Mouse (Mus musculus): ENCODE measurements around the gene Flrt2. TPM values are rescaled to one million over a fixed set of nuclear protein-coding genes. Genes with fewer than 3 reads are reported as not detected.
"Not testable (repeated sequence)": the region's sequence is repeated elsewhere in the genome, so short reads cannot be mapped to it uniquely, and the experiment has no call there.

Flrt2 gene
- 35.9 and 38.3 TPM in 2 replicates for polyA plus RNA-seq (2015; fragmentation: Nextera tagmentation; extraction: Ambion mirVana)

GRCm38 (mm10) chr12:95691961-95692767, at the start of gene Flrt2:
Gene Flrt2, plus strand, starts transcription at chr12:95692226.
- H3K27me3 ChIP-seq = peaks cover 7% of the 10 kb centered on the region
- peak within 1 kb of the TSS; percentile 91 for H3K4me2 ChIP-seq
- peaks cover 25% of the 10 kb centered on the region for H3K4me1 ChIP-seq
- H3K9ac ChIP-seq = peak within 1 kb of the TSS; percentile 75
- H3K36me3 ChIP-seq = no peaks in the 10 kb centered on the region
- WGBS = under 1% methylated on average over 32 of the region's 32 CpGs
- ATAC-seq (ENCODE audit: insufficient number of reproducible peaks, insufficient read depth, low FRiP score, low TSS enrichment, low read depth) = no peak
- peak within 1 kb of the TSS; percentile 97 for H3K27ac ChIP-seq
- H3K9me3 ChIP-seq = no peaks in the 10 kb centered on the region
- H3K4me3 ChIP-seq = peak within 1 kb of the TSS; percentile 79

DNA sequence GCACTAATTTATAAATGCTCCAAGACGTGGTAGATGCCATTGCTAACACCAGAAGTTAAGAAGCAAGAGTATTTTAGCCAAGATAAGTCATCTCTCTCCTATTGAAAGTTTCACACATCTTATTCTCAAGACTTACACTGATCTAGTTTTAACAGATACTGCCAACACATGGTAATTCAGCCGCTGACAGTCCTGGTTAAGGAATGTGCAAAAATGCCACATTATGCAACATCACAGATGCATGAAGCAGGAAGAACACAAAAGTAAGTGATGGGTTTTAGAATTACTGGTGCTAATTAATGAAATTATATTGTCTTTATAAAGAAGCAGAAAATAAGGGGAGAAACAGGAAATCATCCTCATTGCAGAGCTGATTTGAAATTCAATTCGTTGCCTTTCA, 49.8 kb upstream of the Flrt2 start:
- Histone ChIP-seq H3K4me1 (no peaks in the 10 kb centered on the region), H3K36me3 (no peaks in the 10 kb centered on the region), H3K9me3 (no peaks in the 10 kb centered on the region), H3K27me3 (no peaks in the 10 kb centered on the region), H3K4me2 (no peak overlapping the region), H3K4me3 (no peak overlapping the region), H3K27ac (no peak overlapping the region), H3K9ac (no peak overlapping the region)
- ATAC-seq (ENCODE audit: insufficient number of reproducible peaks, insufficient read depth, low FRiP score, low TSS enrichment, low read depth) = no peak
- WGBS = 55% methylated on average over 3 of the region's 3 CpGs

DNA sequence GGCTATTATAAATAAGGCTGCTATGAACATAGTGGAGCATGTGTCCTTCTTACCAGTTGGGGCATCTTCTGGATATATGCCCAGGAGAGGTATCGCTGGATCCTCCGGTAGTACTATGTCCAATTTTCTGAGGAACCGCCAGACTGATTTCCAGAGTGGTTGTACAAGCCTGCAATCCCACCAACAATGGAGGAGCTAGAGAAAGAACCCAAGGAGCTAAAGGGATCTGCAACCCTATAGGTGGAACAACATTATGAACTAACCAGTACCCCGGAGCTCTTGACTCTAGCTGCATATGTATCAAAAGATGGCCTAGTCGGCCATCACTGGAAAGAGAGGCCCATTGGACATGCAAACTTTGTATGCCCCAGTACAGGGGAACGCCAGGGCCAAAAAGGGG, 44.8 kb upstream of the Flrt2 start:
- 87% methylated on average over 4 of the region's 6 CpGs for WGBS
- H3K4me1 ChIP-seq = not testable (repeated sequence)

GRCm38 (mm10) chr12:95652172-95653156, 39.6 kb upstream of the Flrt2 start:
- no peak for ATAC-seq (ENCODE audit: insufficient number of reproducible peaks, insufficient read depth, low FRiP score, low TSS enrichment, low read depth)
- Histone ChIP-seq H3K36me3 (no peaks in the 10 kb centered on the region), H3K27me3 (no peaks in the 10 kb centered on the region), H3K4me2 (no peak overlapping the region), H3K27ac (no peak overlapping the region), H3K9ac (no peak overlapping the region), H3K9me3 (no peaks in the 10 kb centered on the region), H3K4me1 (no peaks in the 10 kb centered on the region), H3K4me3 (no peak overlapping the region)
- WGBS = 88% methylated on average over 4 of the region's 4 CpGs

More for the DNA sequence above, 44.8 kb upstream of the Flrt2 start:
- not testable (repeated sequence) for ATAC-seq (ENCODE audit: insufficient number of reproducible peaks, insufficient read depth, low FRiP score, low TSS enrichment, low read depth); H3K9ac ChIP-seq; H3K36me3 ChIP-seq; H3K27me3 ChIP-seq; H3K9me3 ChIP-seq; H3K4me3 ChIP-seq; H3K4me2 ChIP-seq; H3K27ac ChIP-seq

DNA sequence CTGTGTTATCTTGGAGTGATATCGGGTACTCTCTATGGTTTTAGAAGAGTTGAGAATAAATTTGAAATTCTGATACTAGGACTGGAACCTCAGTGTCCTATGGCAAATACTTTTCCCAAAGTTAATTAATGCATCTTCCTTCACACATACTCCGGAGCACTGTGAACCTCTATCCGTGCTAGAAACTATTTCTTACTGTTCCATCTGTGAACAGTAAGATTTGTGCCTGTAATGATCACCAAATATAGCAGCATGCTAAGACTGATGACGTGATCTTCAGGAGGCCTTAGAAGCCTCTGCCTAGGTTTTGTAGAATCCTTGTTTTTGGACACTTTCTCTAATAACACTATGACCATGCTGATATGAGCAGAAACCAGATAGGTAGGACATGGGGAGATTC, 35.4 kb upstream of the Flrt2 start:
- Histone ChIP-seq H3K27me3 (no peaks in the 10 kb centered on the region), H3K9ac (no peak overlapping the region), H3K4me2 (no peak overlapping the region), H3K4me3 (no peak overlapping the region), H3K4me1 (no peaks in the 10 kb centered on the region), H3K36me3 (no peaks in the 10 kb centered on the region), H3K27ac (no peak overlapping the region), H3K9me3 (no peaks in the 10 kb centered on the region)
- ATAC-seq (ENCODE audit: insufficient number of reproducible peaks, insufficient read depth, low FRiP score, low TSS enrichment, low read depth) = no peak
- WGBS = 89% methylated on average over 4 of the region's 4 CpGs

- H3K36me3 ChIP-seq = no peaks in the 10 kb centered on the region
- no peak overlapping the region for H3K4me2 ChIP-seq
- no peak overlapping the region for H3K27ac ChIP-seq
- H3K27me3 ChIP-seq = no peaks in the 10 kb centered on the region
- no peak for ATAC-seq (ENCODE audit: insufficient number of reproducible peaks, insufficient read depth, low FRiP score, low TSS enrichment, low read depth)
- H3K9me3 ChIP-seq = no peaks in the 10 kb centered on the region
- no peak overlapping the region for H3K4me3 ChIP-seq
- no peaks in the 10 kb centered on the region for H3K4me1 ChIP-seq
- WGBS = 76% methylated on average over 5 of the region's 5 CpGs
- no peak overlapping the region for H3K9ac ChIP-seq
Observed at GRCm38 (mm10) chr12:95667296-95667695, 24.7 kb upstream of the Flrt2 start.

DNA sequence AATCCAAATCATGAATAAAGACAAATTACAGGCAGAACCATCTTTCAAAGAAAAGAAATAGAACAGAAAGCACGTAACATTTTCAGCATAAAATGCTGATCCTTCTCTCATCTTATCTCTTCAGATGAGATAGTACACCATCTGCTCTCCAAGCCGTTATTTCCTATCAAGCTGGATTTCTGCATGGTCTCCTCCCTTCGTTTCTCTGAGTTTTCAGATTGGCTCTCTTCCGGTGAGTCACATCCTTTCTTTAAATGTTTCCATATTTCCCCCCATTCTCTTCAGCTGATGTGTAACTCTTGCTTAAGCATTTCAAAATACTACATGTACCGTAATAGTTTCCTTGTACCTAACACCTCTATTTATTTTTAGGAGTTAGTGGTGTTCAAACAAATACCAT, 16.3 kb upstream of the Flrt2 start:
- H3K36me3 ChIP-seq = no peaks in the 10 kb centered on the region
- no peak for ATAC-seq (ENCODE audit: insufficient number of reproducible peaks, insufficient read depth, low FRiP score, low TSS enrichment, low read depth)
- no peak overlapping the region for H3K27ac ChIP-seq
- no peak overlapping the region for H3K9ac ChIP-seq
- WGBS = 67% methylated on average over 5 of the region's 5 CpGs
- H3K4me1 ChIP-seq = no peaks in the 10 kb centered on the region
- no peaks in the 10 kb centered on the region for H3K9me3 ChIP-seq
- no peak overlapping the region for H3K4me2 ChIP-seq
- H3K4me3 ChIP-seq = no peak overlapping the region
- no peaks in the 10 kb centered on the region for H3K27me3 ChIP-seq

DNA sequence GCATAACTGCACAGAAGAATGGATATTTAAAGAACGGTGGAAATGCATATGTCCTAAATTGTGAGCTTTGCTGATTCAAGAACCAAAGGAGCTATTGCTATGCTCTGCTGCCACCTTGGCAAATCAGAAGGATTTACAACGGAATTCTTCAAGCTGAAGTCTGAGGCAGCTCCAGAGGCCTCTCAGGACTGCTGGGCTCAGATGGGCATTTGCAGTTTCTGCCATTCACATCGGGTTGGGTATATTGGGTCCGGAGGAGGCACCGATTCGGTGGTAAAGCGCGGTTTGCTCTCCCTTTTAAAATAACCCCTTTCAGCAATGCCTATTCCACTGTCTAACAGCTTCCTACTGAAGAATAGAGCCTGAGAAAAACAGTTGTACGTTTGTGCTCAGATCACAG, 1.2 kb upstream of the Flrt2 start:
- Histone ChIP-seq H3K9me3 (no peaks in the 10 kb centered on the region), H3K4me3 (peak overlapping the region; percentile 9; the same call in 1 of the 2 replicates), H3K4me1 (peaks cover 25% of the 10 kb centered on the region), H3K27ac (no peak overlapping the region), H3K36me3 (no peaks in the 10 kb centered on the region), H3K4me2 (peak overlapping the region; percentile 91), H3K9ac (no peak overlapping the region), H3K27me3 (peaks cover 7% of the 10 kb centered on the region)
- WGBS = 4% methylated on average over 9 of the region's 9 CpGs
- no peak for ATAC-seq (ENCODE audit: insufficient number of reproducible peaks, insufficient read depth, low FRiP score, low TSS enrichment, low read depth)

GRCm38 (mm10) chr12:95692948-95693650, 1.1 kb downstream of the Flrt2 start:
- no peak for ATAC-seq (ENCODE audit: insufficient number of reproducible peaks, insufficient read depth, low FRiP score, low TSS enrichment, low read depth)
- 4% methylated on average over 13 of the region's 13 CpGs for WGBS

DNA sequence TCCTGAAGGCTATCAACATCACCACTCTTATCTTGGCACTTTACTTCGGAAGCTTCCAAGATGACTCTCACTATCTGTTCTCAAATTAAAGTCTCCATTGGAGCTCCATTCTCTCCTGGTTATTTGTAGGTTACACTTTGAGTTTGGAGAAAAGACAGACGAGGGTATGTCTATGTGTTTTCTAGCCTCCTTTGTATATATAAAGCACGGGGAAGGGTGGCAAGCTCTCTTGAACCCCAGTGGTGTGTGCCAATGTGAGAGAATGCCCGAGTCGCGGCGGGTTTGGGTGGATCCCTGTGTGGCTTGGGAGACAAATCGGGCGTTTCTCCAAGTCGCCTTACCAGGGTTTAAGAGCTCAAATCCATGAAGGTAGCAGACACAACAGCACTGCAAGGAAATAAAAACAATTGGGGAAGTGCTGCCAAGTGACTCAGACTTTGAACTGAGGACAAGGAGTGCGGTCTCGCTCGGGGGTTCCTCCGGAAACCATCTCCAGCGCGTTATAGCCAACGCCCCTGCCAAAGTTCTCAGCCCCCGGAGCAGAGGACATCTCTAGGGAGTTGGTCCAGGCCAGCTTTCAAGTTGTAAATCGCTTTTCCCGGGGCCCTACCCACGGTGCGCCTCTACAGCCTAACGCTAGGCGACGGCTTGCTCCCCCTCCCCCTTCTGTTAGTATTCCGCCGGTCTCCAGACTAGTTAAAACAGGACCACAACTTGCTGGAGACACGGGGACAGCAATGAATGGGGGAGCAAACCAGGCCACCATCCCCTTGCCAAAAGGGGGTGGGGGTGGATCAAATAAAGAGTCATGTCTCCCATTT, 1.8 kb downstream of the Flrt2 start:
- Histone ChIP-seq H3K4me1 (peaks cover 32% of the 10 kb centered on the region), H3K9me3 (no peaks in the 10 kb centered on the region), H3K4me2 (peak overlapping the region; percentile 91), H3K27ac (peak overlapping the region; percentile 97), H3K27me3 (peaks cover 7% of the 10 kb centered on the region), H3K36me3 (no peaks in the 10 kb centered on the region), H3K4me3 (peak overlapping the region; percentile 79), H3K9ac (peak overlapping the region; percentile 75)
- 1% methylated on average over 28 of the region's 28 CpGs for WGBS
- no peak for ATAC-seq (ENCODE audit: insufficient number of reproducible peaks, insufficient read depth, low FRiP score, low TSS enrichment, low read depth)

More at GRCm38 (mm10) chr12:95692948-95693650, 1.1 kb downstream of the Flrt2 start:
- Histone ChIP-seq H3K4me3 (peak overlapping the region; percentile 79), H3K4me1 (peaks cover 27% of the 10 kb centered on the region), H3K27me3 (peaks cover 7% of the 10 kb centered on the region), H3K4me2 (peak overlapping the region; percentile 91), H3K9ac (peak overlapping the region; percentile 75), H3K27ac (peak overlapping the region; percentile 97), H3K36me3 (no peaks in the 10 kb centered on the region), H3K9me3 (no peaks in the 10 kb centered on the region)
